Mouse (Mus musculus): ENCODE measurements around the gene Atl1.

GRCm38 (mm10) chr12:69852288-69852687 lies 40.1 kb upstream of the Atl1 start:
- no peak for TF ChIP-seq CTCF (IDR thresholded peaks at IDR 0.05; ENCODE audit: control insufficient read depth, insufficient read depth, low read length)
- no peak for TF ChIP-seq POLR2A (IDR thresholded peaks at IDR 0.05; ENCODE audit: borderline replicate concordance, control insufficient read depth, low read depth, low read length)

Data from bone marrow, adult 2 months (tissue).